Mouse (Mus musculus) forebrain, embryonic 13.5 days (tissue): ENCODE measurements around the gene Atxn1. TPM values are rescaled to one million over a fixed set of nuclear protein-coding genes. Genes with fewer than 3 reads are reported as not detected.

Experiments used
- ATAC-seq: fragments of 200-750 bp; cut with Nextera tagmentation; 2 replicates; pipeline ENCODE4 v1.8.0; 2017
- H3K27ac ChIP-seq: fragments of 300-500 bp; sonication (generic); 2 replicates; pipeline ENCODE4 v1.5.1; 2015; ENCODE audit warnings: inconsistent platforms, mild to moderate bottlenecking, moderate library complexity
- H3K27me3 ChIP-seq: fragments of 300-500 bp; sonication (generic); 2 replicates; pipeline ENCODE4 v1.6.1; 2015; ENCODE audit warnings: mild to moderate bottlenecking, inconsistent platforms
- H3K36me3 ChIP-seq: fragments of 300-500 bp; sonication (generic); 2 replicates; pipeline ENCODE4 v1.6.1; 2015; ENCODE audit warnings: mild to moderate bottlenecking, inconsistent platforms; ENCODE audit not compliant: poor library complexity, severe bottlenecking
- H3K4me1 ChIP-seq: fragments of 300-500 bp; sonication (generic); 2 replicates; pipeline ENCODE4 v1.6.1; 2015; ENCODE audit warnings: inconsistent platforms
- H3K4me2 ChIP-seq: fragments of 300-500 bp; sonication (generic); 2 replicates; pipeline ENCODE4 v1.6.1; 2015; ENCODE audit warnings: inconsistent platforms, mild to moderate bottlenecking, moderate library complexity
- H3K4me3 ChIP-seq: fragments of 300-500 bp; sonication (generic); 2 replicates; pipeline ENCODE4 v1.5.1; 2015; ENCODE audit warnings: mild to moderate bottlenecking, inconsistent platforms
- H3K9ac ChIP-seq: fragments of 300-500 bp; sonication (generic); 2 replicates; pipeline ENCODE4 v1.6.1; 2015; ENCODE audit warnings: mild to moderate bottlenecking, inconsistent platforms
- H3K9me3 ChIP-seq: fragments of 300-500 bp; sonication (generic); replicated peaks from 2 replicates; pipeline ENCODE4 v1.6.1; 2016; ENCODE audit warnings: inconsistent platforms
- WGBS: fragments of 180-500 bp; shearing (Covaris S2); methylation state at CpG from one replicate; pipeline ENCODE4 v1.1.7; 2015; 5-methylcytosine and 5-hydroxymethylcytosine counted together
- polyA plus RNA-seq: library from polyadenylated mRNA; unstranded; fragments of >200 nt; fragmentation: Nextera tagmentation; extraction: Ambion mirVana; gene quantifications from 2 replicates; pipeline ENCODE4 v1.2.1, GENCODE M21; 2015

Gene Atxn1
- polyA plus RNA-seq, 1 experiment from 2014 or later = 7.7 TPM

GRCm38 (mm10) chr13:45687581-45687980, 277.2 kb downstream of the Atxn1 start:
- H3K9ac ChIP-seq = no peak overlapping the region
- no peak for ATAC-seq
- no peak overlapping the region for H3K4me2 ChIP-seq
- no peaks in the 10 kb centered on the region for H3K9me3 ChIP-seq
- no peak overlapping the region for H3K27ac ChIP-seq
- no peaks in the 10 kb centered on the region for H3K27me3 ChIP-seq
- H3K4me1 ChIP-seq = peaks cover 13% of the 10 kb centered on the region
- no peak overlapping the region for H3K4me3 ChIP-seq
- H3K36me3 ChIP-seq = no peaks in the 10 kb centered on the region
- 91% methylated on average over 8 of the region's 8 CpGs for WGBS

DNA sequence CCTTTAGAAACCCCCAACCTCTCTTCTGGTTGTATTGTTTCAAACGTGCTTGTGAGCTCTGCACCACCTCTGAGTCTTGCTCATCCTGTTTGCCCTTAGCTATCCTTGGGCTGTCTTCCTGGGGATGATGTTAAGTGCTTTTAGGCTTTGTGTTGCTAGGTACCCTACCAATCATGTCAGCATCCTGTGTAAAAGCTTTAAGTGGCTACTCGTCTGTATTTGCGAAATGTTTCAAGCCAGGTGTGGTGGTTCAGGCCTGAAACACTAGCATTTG, 278.6 kb downstream of the Atxn1 start:
- Histone ChIP-seq H3K4me2 (no peak overlapping the region), H3K27me3 (no peaks in the 10 kb centered on the region), H3K9me3 (no peaks in the 10 kb centered on the region), H3K36me3 (no peaks in the 10 kb centered on the region), H3K4me3 (no peak overlapping the region), H3K4me1 (peaks cover 13% of the 10 kb centered on the region), H3K9ac (no peak overlapping the region), H3K27ac (no peak overlapping the region)
- WGBS = 51% methylated on average over 3 of the region's 3 CpGs
- ATAC-seq = no peak

DNA sequence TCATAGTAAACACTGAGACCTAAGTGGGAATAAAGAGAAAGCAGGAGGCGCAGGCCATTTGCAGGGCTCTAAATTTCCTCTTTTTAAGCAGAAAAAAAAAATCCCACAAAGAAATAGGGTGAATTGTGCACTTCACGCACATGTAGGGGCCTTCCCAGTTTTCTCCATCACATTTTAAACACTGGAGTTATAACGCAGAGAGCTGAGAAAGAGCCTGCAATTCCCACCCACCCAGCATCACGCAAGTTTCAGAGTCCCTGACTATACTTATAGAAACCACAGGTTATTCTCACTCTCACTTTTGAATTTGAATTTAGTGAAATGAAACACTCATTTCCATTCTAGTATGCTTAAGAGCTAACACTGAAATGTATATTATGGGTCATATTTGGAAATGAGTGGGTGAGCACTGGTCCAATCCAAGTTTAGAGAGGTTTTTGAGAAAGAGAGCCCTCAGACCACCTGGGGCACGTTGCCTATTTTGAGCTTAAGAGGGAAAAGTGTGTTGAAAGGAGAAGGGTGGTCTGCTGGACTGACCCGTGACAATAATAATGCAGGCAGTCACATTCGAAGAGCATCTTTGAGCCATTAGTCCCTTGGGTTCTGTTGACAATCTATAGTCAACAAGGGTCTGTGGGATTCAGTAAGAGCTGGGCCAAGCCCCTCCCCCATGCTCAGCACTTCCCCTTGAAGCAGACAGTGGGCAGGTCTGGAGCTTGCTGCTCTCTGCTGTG, 279.1 kb downstream of the Atxn1 start:
- WGBS = 75% methylated on average over 7 of the region's 7 CpGs
- no peaks in the 10 kb centered on the region for H3K27me3 ChIP-seq
- H3K4me3 ChIP-seq = no peak overlapping the region
- no peak overlapping the region for H3K9ac ChIP-seq
- no peaks in the 10 kb centered on the region for H3K36me3 ChIP-seq
- no peak for ATAC-seq
- peaks cover 13% of the 10 kb centered on the region for H3K4me1 ChIP-seq
- no peak overlapping the region for H3K27ac ChIP-seq
- no peak overlapping the region for H3K4me2 ChIP-seq
- no peaks in the 10 kb centered on the region for H3K9me3 ChIP-seq

DNA sequence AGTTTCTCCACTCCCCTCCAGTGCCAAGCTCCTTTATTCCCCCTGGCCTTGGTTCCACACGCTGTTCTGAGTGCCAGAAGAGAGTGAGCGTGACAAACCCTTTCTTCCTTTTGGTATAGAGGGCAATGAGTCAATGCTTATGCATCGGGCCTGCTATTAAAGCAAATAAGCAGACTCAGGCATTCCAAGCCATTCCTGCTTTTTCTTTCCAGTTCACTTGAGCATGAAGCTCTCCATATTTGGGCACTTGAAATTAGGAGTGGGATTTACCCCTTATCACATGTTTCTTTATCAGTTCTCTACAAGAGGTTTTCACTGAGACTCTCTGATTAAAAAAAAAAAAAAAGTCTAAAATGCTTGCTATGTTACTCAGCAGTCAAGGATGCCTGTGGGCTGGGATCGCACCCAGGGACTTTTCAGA, 279.9 kb downstream of the Atxn1 start:
- Histone ChIP-seq H3K36me3 (no peaks in the 10 kb centered on the region), H3K4me1 (peaks cover 7% of the 10 kb centered on the region; the same call in 1 of the 2 replicates), H3K27me3 (no peaks in the 10 kb centered on the region), H3K9me3 (no peaks in the 10 kb centered on the region), H3K4me2 (no peak overlapping the region), H3K9ac (no peak overlapping the region), H3K4me3 (no peak overlapping the region), H3K27ac (no peak overlapping the region)
- WGBS = 72% methylated on average over 4 of the region's 4 CpGs
- ATAC-seq = no peak

DNA sequence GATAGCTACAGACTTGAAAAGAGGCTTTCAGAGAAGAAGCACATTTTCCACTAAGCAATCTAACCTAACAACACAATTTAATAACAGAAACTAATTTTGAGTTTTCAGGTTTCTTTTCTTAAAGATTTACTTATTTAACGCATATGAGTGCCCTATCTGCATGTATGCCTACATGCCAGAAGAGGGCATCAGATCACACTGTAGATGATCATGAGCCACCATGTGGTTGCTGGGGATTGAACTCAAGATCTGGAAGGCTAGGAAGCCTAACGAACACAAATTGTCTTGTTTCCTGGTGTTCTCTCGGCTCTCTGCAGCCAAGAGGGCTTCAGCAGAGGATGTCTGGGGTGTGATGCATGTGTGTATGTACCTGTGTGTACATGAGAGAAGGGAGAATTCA, 280.8 kb downstream of the Atxn1 start:
- no peaks in the 10 kb centered on the region for H3K36me3 ChIP-seq
- 78% methylated on average over 3 of the region's 3 CpGs for WGBS
- H3K9ac ChIP-seq = no peak overlapping the region
- H3K9me3 ChIP-seq = no peaks in the 10 kb centered on the region
- H3K27ac ChIP-seq = no peak overlapping the region
- no peak for ATAC-seq
- H3K4me2 ChIP-seq = no peak overlapping the region
- no peaks in the 10 kb centered on the region for H3K27me3 ChIP-seq
- H3K4me3 ChIP-seq = no peak overlapping the region
- H3K4me1 ChIP-seq = peaks cover 4% of the 10 kb centered on the region; the same call in 1 of the 2 replicates

- Histone ChIP-seq H3K9me3 (no peaks in the 10 kb centered on the region), H3K9ac (no peak overlapping the region), H3K36me3 (no peaks in the 10 kb centered on the region), H3K4me1 (no peaks in the 10 kb centered on the region), H3K27ac (no peak overlapping the region), H3K4me3 (no peak overlapping the region), H3K27me3 (no peaks in the 10 kb centered on the region), H3K4me2 (no peak overlapping the region)
- 94% methylated on average over 5 of the region's 5 CpGs for WGBS
- ATAC-seq = no peak
Observed at GRCm38 (mm10) chr13:45681196-45681595, 283.6 kb downstream of the Atxn1 start.

DNA sequence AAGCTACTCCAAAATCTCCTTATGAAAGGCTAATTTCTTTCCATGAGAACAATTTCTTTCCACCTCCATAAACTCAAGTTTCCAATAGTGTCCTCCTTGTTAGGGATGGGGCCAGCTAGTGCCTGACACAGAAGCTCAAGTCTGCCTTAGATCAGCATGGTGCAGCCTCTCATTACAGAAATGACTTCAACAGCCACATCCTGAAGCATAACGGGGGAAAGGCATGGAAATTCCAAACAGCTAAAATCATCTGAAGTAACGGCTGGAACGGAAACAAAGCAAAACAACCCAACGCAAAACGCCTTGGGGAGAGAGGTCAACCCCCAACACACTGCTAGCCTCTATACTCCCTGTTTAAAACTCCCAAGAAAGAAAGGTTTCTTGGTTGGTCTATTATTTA, 284.2 kb downstream of the Atxn1 start:
- H3K27ac ChIP-seq = no peak overlapping the region
- 91% methylated on average over 5 of the region's 5 CpGs for WGBS

GRCm38 (mm10) chr13:45679096-45679495, 285.7 kb downstream of the Atxn1 start:
- H3K27ac ChIP-seq = no peak overlapping the region
- 76% methylated on average over 1 of the region's 1 CpGs for WGBS
- H3K27me3 ChIP-seq = no peaks in the 10 kb centered on the region
- ATAC-seq = no peak
- H3K9ac ChIP-seq = no peak overlapping the region
- no peak overlapping the region for H3K4me3 ChIP-seq
- no peak overlapping the region for H3K4me2 ChIP-seq
- no peaks in the 10 kb centered on the region for H3K36me3 ChIP-seq
- H3K4me1 ChIP-seq = no peaks in the 10 kb centered on the region
- no peaks in the 10 kb centered on the region for H3K9me3 ChIP-seq

More for the DNA sequence above, 284.2 kb downstream of the Atxn1 start:
- H3K27me3 ChIP-seq = no peaks in the 10 kb centered on the region
- H3K4me3 ChIP-seq = no peak overlapping the region
- no peaks in the 10 kb centered on the region for H3K4me1 ChIP-seq
- H3K9ac ChIP-seq = no peak overlapping the region
- no peak overlapping the region for H3K4me2 ChIP-seq
- no peaks in the 10 kb centered on the region for H3K36me3 ChIP-seq
- ATAC-seq = no peak
- no peaks in the 10 kb centered on the region for H3K9me3 ChIP-seq

DNA sequence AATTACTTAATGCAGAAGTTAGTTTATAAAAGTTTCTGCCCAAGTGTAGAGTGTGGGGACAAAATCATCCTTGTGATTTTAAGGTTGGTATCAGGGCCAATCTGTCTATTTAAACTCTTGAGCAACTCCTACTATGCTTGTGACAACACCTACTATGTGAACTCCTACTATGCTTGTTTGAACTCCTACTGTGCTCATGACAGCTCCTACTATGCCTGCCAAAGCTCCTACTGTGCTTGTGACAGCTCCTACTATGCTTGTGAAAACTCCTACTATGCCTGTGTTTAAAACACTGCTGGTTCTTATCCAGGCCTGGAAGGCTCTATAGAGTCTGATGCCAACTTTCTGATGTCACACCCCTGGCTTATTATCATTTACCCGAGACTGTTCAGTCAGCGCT, 292.2 kb downstream of the Atxn1 start:
- 70% methylated on average over 2 of the region's 2 CpGs for WGBS
- no peak overlapping the region for H3K4me3 ChIP-seq

GRCm38 (mm10) chr13:45669969-45670368, 294.8 kb downstream of the Atxn1 start:
- Histone ChIP-seq H3K4me3 (no peak overlapping the region), H3K27ac (no peak overlapping the region), H3K9ac (no peak overlapping the region), H3K4me1 (no peaks in the 10 kb centered on the region), H3K36me3 (no peaks in the 10 kb centered on the region), H3K4me2 (no peak overlapping the region), H3K9me3 (no peaks in the 10 kb centered on the region), H3K27me3 (no peaks in the 10 kb centered on the region)
- 86% methylated on average over 11 of the region's 11 CpGs for WGBS
- no peak for ATAC-seq

More for the DNA sequence above, 292.2 kb downstream of the Atxn1 start:
- Histone ChIP-seq H3K4me2 (no peak overlapping the region), H3K9ac (no peak overlapping the region), H3K27me3 (no peaks in the 10 kb centered on the region), H3K9me3 (no peaks in the 10 kb centered on the region), H3K4me1 (no peaks in the 10 kb centered on the region), H3K36me3 (no peaks in the 10 kb centered on the region), H3K27ac (no peak overlapping the region)
- ATAC-seq = no peak

- Histone ChIP-seq H3K4me1 (peaks cover 20% of the 10 kb centered on the region), H3K36me3 (no peaks in the 10 kb centered on the region), H3K4me2 (no peak overlapping the region), H3K9ac (no peak overlapping the region), H3K4me3 (no peak overlapping the region), H3K27me3 (no peaks in the 10 kb centered on the region), H3K9me3 (no peaks in the 10 kb centered on the region), H3K27ac (no peak overlapping the region)
- WGBS = 92% methylated on average over 10 of the region's 10 CpGs
- no peak for ATAC-seq
Observed at GRCm38 (mm10) chr13:45662852-45663251, 302.0 kb downstream of the Atxn1 start.

- Histone ChIP-seq H3K4me2 (no peak overlapping the region), H3K4me1 (peaks cover 20% of the 10 kb centered on the region), H3K27ac (no peak overlapping the region), H3K27me3 (no peaks in the 10 kb centered on the region), H3K4me3 (no peak overlapping the region), H3K9me3 (no peaks in the 10 kb centered on the region), H3K36me3 (no peaks in the 10 kb centered on the region), H3K9ac (no peak overlapping the region)
- WGBS = 53% methylated on average over 3 of the region's 3 CpGs
- ATAC-seq = no peak
Observed at GRCm38 (mm10) chr13:45662216-45662615, 302.6 kb downstream of the Atxn1 start.
